Mouse (Mus musculus) layer of hippocampus, adult 9-11 months (tissue): ENCODE data around the gene Cstad.

Source experiments
- DNase-seq: peaks from one replicate; pipeline ENCODE4 v3.0.0; 2022

Cstad gene

GRCm38 (mm10) chr2:30599621-30600020 lies 4.8 kb downstream of the Cstad start:
- DNase-seq = no peak

- DNase-seq = no peak
Measured at GRCm38 (mm10) chr2:30600291-30600690, 5.5 kb downstream of the Cstad start.

- no peak for DNase-seq
Measured at GRCm38 (mm10) chr2:30600965-30601841, 6.4 kb downstream of the Cstad start.

GRCm38 (mm10) chr2:30602451-30602850 lies 7.6 kb downstream of the Cstad start:
- no peak for DNase-seq

GRCm38 (mm10) chr2:30603731-30604130 lies 8.9 kb downstream of the Cstad start:
- no peak for DNase-seq

- no peak for DNase-seq
Measured at GRCm38 (mm10) chr2:30604880-30605761, 10.3 kb downstream of the Cstad start.

GRCm38 (mm10) chr2:30605762-30606051 lies 10.9 kb downstream of the Cstad start:
- DNase-seq = no peak

- no peak for DNase-seq
Measured at GRCm38 (mm10) chr2:30606621-30607052, 11.8 kb downstream of the Cstad start.

GRCm38 (mm10) chr2:30607941-30608340 lies 13.1 kb downstream of the Cstad start:
- DNase-seq = no peak

GRCm38 (mm10) chr2:30608690-30609201 lies 13.9 kb downstream of the Cstad start:
- DNase-seq = no peak

GRCm38 (mm10) chr2:30613574-30613973 lies 18.7 kb downstream of the Cstad start:
- peak; percentile 60 for DNase-seq

GRCm38 (mm10) chr2:30614151-30614923 lies 19.5 kb downstream of the Cstad start:
- no peak for DNase-seq

- DNase-seq = no peak
Measured at GRCm38 (mm10) chr2:30615869-30616268, 21.0 kb downstream of the Cstad start.

- DNase-seq = no peak
Measured at GRCm38 (mm10) chr2:30616464-30616863, 21.6 kb downstream of the Cstad start.

- no peak for DNase-seq
Measured at GRCm38 (mm10) chr2:30618487-30619248, 23.8 kb downstream of the Cstad start.

- no peak for DNase-seq
Measured at GRCm38 (mm10) chr2:30623873-30624272, 29.0 kb downstream of the Cstad start.

GRCm38 (mm10) chr2:30625296-30625826 lies 30.5 kb downstream of the Cstad start:
- no peak for DNase-seq

GRCm38 (mm10) chr2:30626058-30626675 lies 31.3 kb downstream of the Cstad start:
- DNase-seq = no peak

- DNase-seq = no peak
Measured at GRCm38 (mm10) chr2:30627338-30627737, 32.5 kb downstream of the Cstad start.

GRCm38 (mm10) chr2:30628374-30628773 lies 33.5 kb downstream of the Cstad start:
- DNase-seq = no peak

- DNase-seq = no peak
Measured at GRCm38 (mm10) chr2:30629038-30629761, 34.4 kb downstream of the Cstad start.
